In the genomic region with DNA sequence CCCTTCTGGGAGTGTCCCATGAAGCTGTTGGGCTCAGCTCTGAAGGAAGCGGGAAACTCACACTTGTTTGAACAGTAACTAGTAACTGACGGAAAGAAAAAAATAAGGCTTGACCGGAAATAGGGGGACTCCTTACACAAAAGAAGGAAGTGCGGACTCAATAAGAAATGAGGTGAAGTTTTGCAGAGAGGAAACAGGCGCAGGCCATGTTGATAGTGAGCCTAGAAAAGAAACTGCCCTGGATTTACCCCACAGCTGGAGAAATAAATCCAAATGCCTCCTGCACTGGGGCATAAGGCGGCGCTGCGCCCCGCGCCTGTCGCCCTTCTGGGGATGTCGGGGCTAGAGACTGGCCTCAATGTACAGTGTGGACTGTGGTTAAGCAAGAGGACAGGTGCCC, we compare ENCODE assay signal across 11 mouse cellular contexts.
DNase-seq lines count a peak whose midpoint lies in the region; ATAC-seq and TF ChIP-seq lines count a peak whose summit lies in the region.
"Had no signal": no experiment of that assay in that cellular context is flagged by ENCODE, and none has a peak within 500 bp of the region (broad histone marks: within the 10 kb centered on the region; RNA-seq: fewer than 3 reads in every experiment).

No protein-coding gene starts in this region.

- 88% methylated on average over 12 of the region's 12 CpGs for WGBS in hindbrain, embryonic 10.5 days
- 87% methylated on average over 12 of the region's 12 CpGs for WGBS in hindbrain, postnatal 0 days
- 68% methylated on average over 12 of the region's 12 CpGs for WGBS in lung, embryonic 16.5 days
- 46% methylated on average over 12 of the region's 12 CpGs for WGBS in lung, adult 2 months
- 19% methylated on average over 12 of the region's 12 CpGs for WGBS in liver, embryonic 15.5 days (ENCODE audit: insufficient replicate concordance)
- 73% methylated on average over 12 of the region's 12 CpGs for WGBS in stomach, embryonic 14.5 days

- peak overlapping the region; percentile 45; the same call in 1 of the 2 replicates for H3K27ac ChIP-seq in hindbrain, embryonic 10.5 days
- H3K27ac ChIP-seq in hindbrain, postnatal 0 days = no peak overlapping the region
- H3K27ac ChIP-seq in lung, embryonic 16.5 days (ENCODE audit: low read length) = peak overlapping the region; percentile 55
- 0 out of 2 replicates have a peak overlapping the region, but pooled peaks have one; percentile 14 for H3K27ac ChIP-seq in liver, embryonic 15.5 days (replicated peaks)
- H3K27ac ChIP-seq in stomach, embryonic 14.5 days (ENCODE audit: low read length) = peak overlapping the region; percentile 52; the same call in 1 of the 2 replicates
- H3K27ac ChIP-seq: neural tube, embryonic 15.5 days; stomach, embryonic 15.5 days had no signal

- H3K4me3 ChIP-seq in hindbrain, embryonic 10.5 days = no peak overlapping the region
- no peak overlapping the region for H3K4me3 ChIP-seq in hindbrain, postnatal 0 days (ENCODE audit: low read length)
- H3K4me3 ChIP-seq in lung, embryonic 16.5 days (ENCODE audit: low read length) = no peak overlapping the region
- no peak overlapping the region for H3K4me3 ChIP-seq in lung, adult 2 months (replicated peaks; ENCODE audit: extremely low read depth, low read depth, low read length)
- H3K4me3 ChIP-seq in liver, embryonic 15.5 days (replicated peaks) = no peak overlapping the region
- H3K4me3 ChIP-seq in stomach, embryonic 14.5 days (ENCODE audit: low read depth, low read length) = no peak overlapping the region
- H3K4me3 ChIP-seq: neural tube, embryonic 15.5 days; stomach, embryonic 15.5 days had no signal

- H3K9me3 ChIP-seq in hindbrain, embryonic 10.5 days = no peaks in the 10 kb centered on the region
- H3K9me3 ChIP-seq in hindbrain, postnatal 0 days (ENCODE audit: low read length) = no peaks in the 10 kb centered on the region
- no peaks in the 10 kb centered on the region for H3K9me3 ChIP-seq in lung, embryonic 16.5 days (ENCODE audit: control insufficient read depth, low read length)
- H3K9me3 ChIP-seq in liver, embryonic 15.5 days (replicated peaks) = no peaks in the 10 kb centered on the region
- H3K9me3 ChIP-seq in stomach, embryonic 14.5 days (ENCODE audit: control insufficient read depth, low read depth, low read length) = no peaks in the 10 kb centered on the region
- H3K9me3 ChIP-seq: neural tube, embryonic 15.5 days; stomach, embryonic 15.5 days had no signal

- no peak for TF ChIP-seq POLR2A in lung, adult 2 months (IDR thresholded peaks at IDR 0.05; ENCODE audit: borderline replicate concordance, extremely low read depth, low read depth, low read length)

- TF ChIP-seq CTCF in hindbrain, postnatal 0 days (IDR thresholded peaks at IDR 0.05; ENCODE audit: low read depth) = no peak
- no peak for TF ChIP-seq CTCF in lung, adult 2 months (IDR thresholded peaks at IDR 0.05; ENCODE audit: insufficient read depth, low read length)

- H3K4me2 ChIP-seq in hindbrain, postnatal 0 days (ENCODE audit: low read depth, low read length) = no peak overlapping the region
- H3K4me2 ChIP-seq in lung, embryonic 16.5 days (ENCODE audit: low read depth, low read length) = no peak overlapping the region
- no peak overlapping the region for H3K4me2 ChIP-seq in liver, embryonic 15.5 days
- H3K4me2 ChIP-seq in stomach, embryonic 14.5 days (replicated peaks; ENCODE audit: low read depth, low read length) = no peak overlapping the region
- H3K4me2 ChIP-seq: neural tube, embryonic 15.5 days; stomach, embryonic 15.5 days had no signal

- H3K9ac ChIP-seq in hindbrain, postnatal 0 days (replicated peaks; ENCODE audit: low read length) = no peak overlapping the region
- H3K9ac ChIP-seq in lung, embryonic 16.5 days (ENCODE audit: low read length) = no peak overlapping the region
- no peak overlapping the region for H3K9ac ChIP-seq in liver, embryonic 15.5 days
- no peak overlapping the region for H3K9ac ChIP-seq in stomach, embryonic 14.5 days (replicated peaks; ENCODE audit: low read depth, low read length)
- H3K9ac ChIP-seq: neural tube, embryonic 15.5 days; stomach, embryonic 15.5 days had no signal

- no peaks in the 10 kb centered on the region for H3K27me3 ChIP-seq in hindbrain, embryonic 10.5 days (ENCODE audit: insufficient read depth, poor library complexity, severe bottlenecking)
- no peaks in the 10 kb centered on the region for H3K27me3 ChIP-seq in hindbrain, postnatal 0 days (ENCODE audit: insufficient read depth, low read length)
- no peaks in the 10 kb centered on the region for H3K27me3 ChIP-seq in lung, embryonic 16.5 days (ENCODE audit: control insufficient read depth, insufficient read depth, low read depth, low read length)
- H3K27me3 ChIP-seq in liver, embryonic 15.5 days = no peaks in the 10 kb centered on the region
- no peaks in the 10 kb centered on the region for H3K27me3 ChIP-seq in stomach, embryonic 14.5 days (ENCODE audit: control insufficient read depth, insufficient read depth, low read length)
- H3K27me3 ChIP-seq: neural tube, embryonic 15.5 days; stomach, embryonic 15.5 days had no signal

- peaks cover 33% of the 10 kb centered on the region for H3K4me1 ChIP-seq in hindbrain, embryonic 10.5 days (replicated peaks)
- peaks cover 6% of the 10 kb centered on the region; the same call in 1 of the 2 replicates for H3K4me1 ChIP-seq in hindbrain, postnatal 0 days (ENCODE audit: insufficient read depth, low read length)
- peaks cover 14% of the 10 kb centered on the region for H3K4me1 ChIP-seq in lung, embryonic 16.5 days (replicated peaks; ENCODE audit: control insufficient read depth, insufficient read depth, low read length)
- H3K4me1 ChIP-seq in lung, adult 2 months (ENCODE audit: control insufficient read depth, insufficient read depth, low read length) = peaks cover 8% of the 10 kb centered on the region; the same call in 1 of the 2 replicates
- H3K4me1 ChIP-seq in liver, embryonic 15.5 days (replicated peaks) = peaks cover 5% of the 10 kb centered on the region; the same call in 1 of the 2 replicates
- peaks cover 13% of the 10 kb centered on the region; the same call in 1 of the 2 replicates for H3K4me1 ChIP-seq in stomach, embryonic 14.5 days (ENCODE audit: control insufficient read depth, insufficient read depth, low read length)

- no peaks in the 10 kb centered on the region for H3K36me3 ChIP-seq in hindbrain, embryonic 10.5 days
- no peaks in the 10 kb centered on the region for H3K36me3 ChIP-seq in hindbrain, postnatal 0 days (ENCODE audit: insufficient read depth, low read length)
- no peaks in the 10 kb centered on the region for H3K36me3 ChIP-seq in lung, embryonic 16.5 days (ENCODE audit: control insufficient read depth, insufficient read depth, low read length)
- no peaks in the 10 kb centered on the region for H3K36me3 ChIP-seq in liver, embryonic 15.5 days (replicated peaks)
- no peaks in the 10 kb centered on the region for H3K36me3 ChIP-seq in stomach, embryonic 14.5 days (ENCODE audit: control insufficient read depth, insufficient read depth, low read length)
- H3K36me3 ChIP-seq: neural tube, embryonic 15.5 days; stomach, embryonic 15.5 days had no signal

- ATAC-seq in hindbrain, postnatal 0 days = no peak
- peak; percentile 41 for ATAC-seq in lung, embryonic 16.5 days (ENCODE audit: low read depth)
- ATAC-seq in liver, embryonic 15.5 days (ENCODE audit: insufficient read depth) = no peak
- no peak for ATAC-seq in stomach, embryonic 14.5 days (ENCODE audit: insufficient number of reproducible peaks, insufficient read depth, low FRiP score, low read depth)

- DNase-seq in hindbrain, embryonic 10.5 days (ENCODE audit: low spot score) = no peak
- DNase-seq in hindbrain, postnatal 0 days (ENCODE audit: low spot score) = no peak
- DNase-seq in lung, adult 2 months = no peak
- no peak for DNase-seq in B cell, adult 2 months
- no peak for DNase-seq in right cerebral cortex, adult 2 months (ENCODE audit: low spot score in 2 of 2)
- DNase-seq: right cerebral cortex, postnatal 14 days had no signal
